Mouse (Mus musculus): Measurements from ENCODE around the gene Smbd1. TPM values are rescaled to one million over a fixed set of nuclear protein-coding genes. Genes with fewer than 3 reads are reported as not detected.

Gene Smbd1
- total RNA-seq, 2 experiments from 2014 or later: not detected

Other genes with a start within 250 kb of the Smbd1 start
- 10 to 100 TPM; 77.2 to 90.3 TPM for gene Tfrc, start 201.6 kb downstream of the Smbd1 start, total RNA-seq (2021)
- 10 to 100 TPM; 84.7 to 99.6 TPM for gene Tnk2, start 166.6 kb downstream of the Smbd1 start, total RNA-seq (2021)
- not detected for gene Muc4, start 74.6 kb downstream of the Smbd1 start, total RNA-seq (2021)
- gene Muc20, start 13.0 kb downstream of the Smbd1 start, total RNA-seq (2021): not detected
- gene Fyttd1, start 67.0 kb upstream of the Smbd1 start, total RNA-seq (2021): 100 to 1,000 TPM; 120 to 139 TPM
- gene Rubcn, start 67.3 kb upstream of the Smbd1 start, total RNA-seq (2021): 10 to 100 TPM; 72.4 to 78.3 TPM
- 10 to 100 TPM; 46.9 to 47.9 TPM for gene Lrch3, start 103.6 kb upstream of the Smbd1 start, total RNA-seq (2021)
- 1 to 10 TPM; 5.2 to 8.3 TPM for gene Iqcg, start 245.7 kb upstream of the Smbd1 start, total RNA-seq (2021)
- gene Rpl35a, start 246.0 kb upstream of the Smbd1 start, total RNA-seq (2021): 100 to 1,000 TPM; 300 to 327 TPM

All from left cerebral cortex, postnatal 4 days (tissue).